Mouse (Mus musculus): ENCODE results near the gene Pde1c.
A peak's percentile ranks its signal among the peaks of the same experiment; 100 is the strongest.

The Pde1c gene

DNA sequence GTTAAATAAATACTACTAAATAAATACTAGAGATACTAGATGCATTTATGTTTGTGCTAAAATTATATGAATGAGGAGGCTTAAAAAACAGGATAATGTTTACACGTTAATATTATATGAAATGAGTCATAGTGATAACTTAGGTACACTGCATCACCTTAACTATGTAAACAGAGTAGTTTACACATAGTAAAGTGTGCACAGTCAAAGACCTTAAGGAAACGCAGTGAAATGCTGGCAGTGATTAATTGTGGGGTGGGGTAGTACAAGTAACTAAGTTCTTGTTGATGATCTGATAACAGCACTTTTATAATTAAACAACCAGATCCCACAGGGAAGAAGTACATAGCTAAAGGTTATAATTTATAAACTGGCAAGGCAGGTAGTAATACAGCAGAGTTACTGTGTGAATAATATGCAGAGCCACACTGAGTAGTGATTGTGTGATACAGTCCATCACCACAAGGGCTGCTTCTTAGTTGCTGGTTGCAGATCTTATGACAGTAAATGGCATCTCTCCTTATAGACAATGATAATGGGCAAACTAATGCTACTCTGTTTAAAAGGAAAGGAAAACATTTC, 469.3 kb downstream of the Pde1c start:
- DNase-seq (ENCODE audit: low read depth, low spot score) = no peak

DNA sequence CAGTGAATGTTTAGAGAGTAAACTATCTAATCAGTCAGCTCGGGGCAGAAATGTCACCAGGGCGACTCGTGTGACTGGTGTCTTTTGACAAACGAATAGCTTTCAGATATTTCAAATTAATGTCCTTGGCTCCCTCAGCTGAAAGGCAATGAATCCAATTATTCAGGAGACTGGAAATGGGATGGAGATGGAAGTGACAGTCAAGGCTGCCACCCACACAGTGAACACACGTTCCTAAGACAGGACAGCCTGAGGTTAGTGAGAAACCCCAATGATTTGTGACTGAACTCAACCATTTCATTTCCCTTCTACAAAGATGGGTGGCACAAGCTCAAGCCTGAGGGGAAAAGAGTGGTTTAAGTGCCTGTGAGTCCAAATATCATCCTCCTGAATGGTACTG, 470.5 kb downstream of the Pde1c start:
- DNase-seq (ENCODE audit: low read depth, low spot score) = no peak

- DNase-seq (ENCODE audit: low read depth, low spot score) = no peak
Measured at GRCm38 (mm10) chr6:56076378-56076805, 492.5 kb downstream of the Pde1c start.

DNA sequence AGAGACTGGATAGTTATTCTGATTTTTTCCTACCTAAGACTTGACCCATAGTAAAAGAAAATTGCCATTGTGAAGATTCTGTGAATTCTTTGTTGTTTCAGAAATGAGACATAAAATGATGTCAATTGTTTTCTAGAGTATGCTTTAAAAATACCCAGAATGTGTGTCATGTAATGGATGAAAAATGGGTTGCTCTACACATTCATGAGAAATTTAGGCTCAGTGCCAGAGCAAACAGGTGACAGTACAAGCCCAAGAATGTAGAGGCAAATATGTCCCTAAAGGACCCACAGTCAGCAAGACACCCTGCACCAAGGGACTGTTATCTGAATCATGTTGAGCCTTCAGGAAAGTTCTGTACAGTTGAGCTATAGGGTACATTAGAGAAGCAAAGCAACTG, 500.4 kb downstream of the Pde1c start:
- DNase-seq (ENCODE audit: low read depth, low spot score) = no peak

- DNase-seq (ENCODE audit: low read depth, low spot score) = no peak
Measured at GRCm38 (mm10) chr6:56066632-56067282, 502.1 kb downstream of the Pde1c start.

DNA sequence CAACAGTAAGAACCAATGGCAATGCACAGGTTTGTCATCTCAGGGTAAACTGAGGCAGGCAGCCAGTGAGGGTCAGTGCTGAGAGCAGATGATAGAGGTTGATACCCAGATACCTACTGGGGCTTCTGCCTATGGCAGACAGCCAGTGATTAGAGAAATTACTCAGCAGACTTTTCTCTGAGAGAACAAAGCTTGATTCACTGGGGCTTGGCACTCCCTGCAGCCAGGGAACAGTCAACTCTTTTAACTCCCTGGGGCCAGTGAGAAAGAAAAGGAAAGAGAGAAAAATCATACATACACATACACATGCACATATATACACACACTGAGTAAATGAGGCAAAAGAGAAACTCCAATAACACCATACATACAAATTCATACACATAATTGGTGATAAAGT, 505.2 kb downstream of the Pde1c start:
- no peak for DNase-seq (ENCODE audit: low read depth, low spot score)

- DNase-seq (ENCODE audit: low read depth, low spot score) = peak; percentile 1
Measured at GRCm38 (mm10) chr6:56049104-56049503, 519.8 kb downstream of the Pde1c start.

GRCm38 (mm10) chr6:56048580-56048979, 520.3 kb downstream of the Pde1c start:
- DNase-seq (ENCODE audit: low read depth, low spot score) = no peak

- DNase-seq (ENCODE audit: low read depth, low spot score) = no peak
Measured at GRCm38 (mm10) chr6:56044716-56045115, 524.2 kb downstream of the Pde1c start.

- no peak for DNase-seq (ENCODE audit: low read depth, low spot score)
Measured at GRCm38 (mm10) chr6:56044270-56044669, 524.6 kb downstream of the Pde1c start.

DNA sequence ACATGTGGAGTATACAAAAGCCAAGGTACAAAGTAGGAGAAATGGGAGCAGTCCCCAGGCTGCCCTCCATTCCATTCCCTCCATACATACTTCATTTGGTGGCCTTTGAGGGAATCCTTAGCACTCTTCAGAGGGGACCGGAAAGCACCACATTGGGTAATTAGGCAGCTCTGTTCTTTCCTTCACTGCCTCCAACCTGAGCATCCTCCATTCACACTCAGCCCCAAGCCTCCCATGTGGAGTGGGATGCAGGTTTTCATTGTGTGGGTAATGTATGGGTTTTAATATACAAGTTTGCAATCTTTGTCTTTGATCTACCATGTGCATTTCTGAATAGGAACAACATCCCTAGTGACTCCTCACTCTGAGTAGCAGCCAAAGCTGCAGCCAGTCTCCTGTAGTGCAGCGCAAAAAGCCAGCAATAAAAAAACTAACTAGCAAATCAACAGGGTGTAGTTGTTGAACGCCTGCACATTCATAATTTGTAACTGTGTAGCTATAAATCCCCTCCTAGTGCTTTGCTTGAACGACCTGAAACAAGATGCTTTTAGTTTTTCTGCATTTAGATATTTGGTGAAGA, 529.3 kb downstream of the Pde1c start:
- DNase-seq (ENCODE audit: low read depth, low spot score) = no peak

GRCm38 (mm10) chr6:56035054-56035453, 533.8 kb downstream of the Pde1c start:
- DNase-seq (ENCODE audit: low read depth, low spot score) = no peak

- DNase-seq (ENCODE audit: low read depth, low spot score) = no peak
Measured at GRCm38 (mm10) chr6:56032231-56032630, 536.7 kb downstream of the Pde1c start.

GRCm38 (mm10) chr6:56029986-56030385, 538.9 kb downstream of the Pde1c start:
- DNase-seq (ENCODE audit: low read depth, low spot score) = no peak

DNA sequence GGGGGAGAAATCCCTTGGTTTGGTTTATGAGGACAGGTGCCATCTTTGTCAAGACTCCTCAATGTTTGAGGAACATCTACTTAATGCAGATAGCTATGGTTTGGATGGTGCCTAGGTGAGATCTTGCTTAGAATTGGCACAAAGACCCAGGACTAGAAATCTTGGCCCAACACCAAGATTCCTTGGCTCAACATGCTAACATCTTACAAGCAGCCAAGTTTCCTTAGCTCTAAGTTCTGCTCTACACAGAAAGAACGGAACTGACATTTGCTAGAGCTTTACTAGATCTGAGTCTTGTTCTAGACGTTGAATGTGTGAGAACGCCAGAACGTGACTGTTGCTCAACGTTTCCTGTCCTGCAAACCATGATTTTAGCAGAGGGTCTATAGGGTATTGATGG, 540.9 kb downstream of the Pde1c start:
- DNase-seq (ENCODE audit: low read depth, low spot score) = no peak

DNA sequence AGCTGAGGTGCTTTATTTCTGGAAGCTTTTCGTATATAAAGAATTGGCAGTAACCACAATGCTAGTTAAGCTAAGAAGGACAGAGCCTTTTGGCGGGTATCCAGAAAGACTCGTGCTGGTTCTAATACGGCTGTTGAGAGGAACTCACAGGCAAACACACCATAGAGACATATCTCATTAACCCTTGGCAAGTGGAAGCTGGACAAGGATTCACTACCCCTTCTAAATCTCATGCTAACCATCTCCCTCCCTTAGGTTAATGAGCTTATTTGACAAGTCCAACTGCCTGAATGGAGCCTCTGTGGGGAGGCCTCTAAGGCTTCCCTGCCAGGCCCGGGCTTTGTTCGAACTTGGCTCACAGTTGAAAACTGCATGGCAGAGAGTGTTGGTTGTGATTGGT, 541.6 kb downstream of the Pde1c start:
- no peak for DNase-seq (ENCODE audit: low read depth, low spot score)

DNA sequence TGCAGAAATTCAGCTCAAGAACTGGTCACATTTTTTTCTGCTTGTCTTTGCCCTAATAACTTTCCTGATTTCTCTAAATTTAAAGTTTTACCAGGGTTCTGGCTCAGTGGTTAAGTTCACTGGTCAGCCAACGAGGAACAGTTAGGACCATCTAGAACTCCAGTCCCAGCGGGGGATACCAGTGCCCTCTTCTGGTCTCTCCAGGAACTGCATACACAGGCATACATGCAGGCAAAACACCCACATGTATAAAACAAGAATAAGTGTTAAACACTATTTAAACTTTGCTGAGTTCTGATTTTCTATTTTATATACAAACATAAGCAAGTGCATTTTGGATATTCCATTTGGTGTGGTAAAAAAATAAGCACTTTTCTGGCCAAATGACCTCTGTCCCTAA, 543.4 kb downstream of the Pde1c start:
- DNase-seq (ENCODE audit: low read depth, low spot score) = no peak
